Mouse (Mus musculus) limb, embryonic 14.5 days (tissue): ENCODE data around the gene Vmn2r104. TPM values are rescaled to one million over a fixed set of nuclear protein-coding genes. Genes with fewer than 3 reads are reported as not detected.

Experiments
- ATAC-seq: fragments of 200-750 bp; cut with Nextera tagmentation; 2 replicates; pipeline ENCODE4 v1.8.0; 2017; ENCODE audit warnings: low read depth, moderate number of reproducible peaks, moderate TSS enrichment; ENCODE audit not compliant: low FRiP score
- DNase-seq: peaks from one replicate; pipeline ENCODE4 v3.0.0-alpha.2; 2015; ENCODE audit warnings: low spot score
- H3K27ac ChIP-seq: fragments of 300-500 bp; sonication (generic); replicated peaks from 2 replicates; pipeline ENCODE4 v1.5.1; 2014; ENCODE audit warnings: low read depth, mild to moderate bottlenecking, low read length, moderate library complexity, mixed read lengths
- H3K27me3 ChIP-seq: fragments of 300-500 bp; sonication (generic); 2 replicates; pipeline ENCODE4 v1.6.1; 2014; ENCODE audit warnings: low read length, mixed read lengths; ENCODE audit not compliant: control insufficient read depth, insufficient read depth
- H3K36me3 ChIP-seq: fragments of 300-500 bp; sonication (generic); 2 replicates; pipeline ENCODE4 v1.6.1; 2014; ENCODE audit warnings: mild to moderate bottlenecking, low read length, moderate library complexity, mixed read lengths; ENCODE audit not compliant: control insufficient read depth, insufficient read depth
- H3K4me1 ChIP-seq: fragments of 300-500 bp; sonication (generic); 2 replicates; pipeline ENCODE4 v1.6.1; 2014; ENCODE audit warnings: antibody characterized with exemption, low read length, mixed read lengths; ENCODE audit not compliant: control insufficient read depth, insufficient read depth
- H3K4me2 ChIP-seq: fragments of 300-500 bp; sonication (generic); replicated peaks from 2 replicates; pipeline ENCODE4 v1.6.1; 2014; ENCODE audit warnings: low read depth, mild to moderate bottlenecking, low read length, moderate library complexity; ENCODE audit not compliant: severe bottlenecking
- H3K4me3 ChIP-seq: fragments of 300-500 bp; sonication (generic); replicated peaks from 2 replicates; pipeline ENCODE4 v1.5.1; 2014; ENCODE audit warnings: low read length
- H3K9ac ChIP-seq: fragments of 300-500 bp; sonication (generic); 2 replicates; pipeline ENCODE4 v1.6.1; 2014; ENCODE audit warnings: mild to moderate bottlenecking, low read depth, low read length, moderate library complexity; ENCODE audit not compliant: severe bottlenecking
- H3K9me3 ChIP-seq: fragments of 300-500 bp; sonication (generic); 2 replicates; pipeline ENCODE4 v1.6.1; 2016; ENCODE audit warnings: low read length; ENCODE audit not compliant: control insufficient read depth
- POLR2A ChIP-seq: fragments of 200-500 bp; IDR thresholded peaks from 2 replicates; pipeline ENCODE4 v1.8.0; 2012; ENCODE audit warnings: inconsistent platforms, mild to moderate bottlenecking, moderate library complexity, borderline replicate concordance; ENCODE audit not compliant: insufficient read depth, insufficient read length; ENCODE audit errors: extremely low read depth
- WGBS: fragments of 180-500 bp; shearing (Covaris S2); extraction: QIAGEN DNeasy Blood & Tissue Kit; methylation state at CpG from one replicate; pipeline ENCODE4 v1.1.7; 2014; 5-methylcytosine and 5-hydroxymethylcytosine counted together
- polyA plus RNA-seq, 2 experiments: library from polyadenylated mRNA; depleted of rRNA in 1 of 2; stranded (reverse) in 1 of 2; unstranded in 1 of 2; fragments of >200 nt; fragmentation: Nextera tagmentation in 1 of 2; extraction: Ambion mirVana in 1 of 2; gene quantifications; 2 replicates each; pipeline versions ENCODE4 v1.2.1 to v1.2.3; 2012 to 2014

The Vmn2r104 gene
- polyA plus RNA-seq (2012; rRNA removed) (not detected in 2 replicates), polyA plus RNA-seq (2014; fragmentation: Nextera tagmentation; extraction: Ambion mirVana) (not detected in 2 replicates)

- DNase-seq (no peak), ATAC-seq (no peak)
- Histone ChIP-seq H3K4me2 (no peak within 1 kb of the TSS), H3K4me1 (no peaks in the 10 kb centered on the region), H3K9ac (no peak within 1 kb of the TSS), H3K4me3 (no peak within 1 kb of the TSS), H3K27me3 (no peaks in the 10 kb centered on the region), H3K27ac (no peak within 1 kb of the TSS), H3K36me3 (no peaks in the 10 kb centered on the region), H3K9me3 (peaks cover 9% of the 10 kb centered on the region)
- no peak for TF ChIP-seq POLR2A
- 93% methylated on average over 1 of the region's 1 CpGs for WGBS
Observed at GRCm38 (mm10) chr17:20048236-20048635, at the start of gene Vmn2r104. Gene Vmn2r104, minus strand, starts transcription at chr17:20048336.

GRCm38 (mm10) chr17:20074090-20074489, 26.0 kb upstream of the Vmn2r104 start:
- DNase-seq, result no peak

GRCm38 (mm10) chr17:20071656-20072396, 23.7 kb upstream of the Vmn2r104 start:
- TF ChIP-seq POLR2A, result no peak
- WGBS, result 91% methylated on average over 4 of the region's 4 CpGs
- Histone ChIP-seq H3K27me3 (no peaks in the 10 kb centered on the region), H3K27ac (no peak overlapping the region), H3K9me3 (0 out of 2 replicates have a peak, but pooled peaks cover 3% of the 10 kb centered on the region), H3K4me3 (no peak overlapping the region), H3K36me3 (no peaks in the 10 kb centered on the region), H3K9ac (no peak overlapping the region), H3K4me2 (no peak overlapping the region), H3K4me1 (no peaks in the 10 kb centered on the region)
- no peak for ATAC-seq
- DNase-seq, result no peak

More at GRCm38 (mm10) chr17:20074090-20074489, 26.0 kb upstream of the Vmn2r104 start:
- 80% methylated on average over 6 of the region's 6 CpGs for WGBS
- ATAC-seq, result no peak
- no peak overlapping the region for H3K4me3 ChIP-seq
- H3K9me3 ChIP-seq, result 0 out of 2 replicates have a peak, but pooled peaks cover 3% of the 10 kb centered on the region
- H3K9ac ChIP-seq, result no peak overlapping the region
- no peaks in the 10 kb centered on the region for H3K36me3 ChIP-seq
- H3K4me2 ChIP-seq, result no peak overlapping the region
- H3K27ac ChIP-seq, result no peak overlapping the region
- no peak for TF ChIP-seq POLR2A
- H3K27me3 ChIP-seq, result no peaks in the 10 kb centered on the region
- H3K4me1 ChIP-seq, result no peaks in the 10 kb centered on the region

Other genes with a start within 250 kb of the Vmn2r104 start
- not detected in 2 replicates for gene Fpr-rs7, start 65.9 kb upstream of the Vmn2r104 start, polyA plus RNA-seq (2012; rRNA removed)
- gene Fpr-rs7, start 65.9 kb upstream of the Vmn2r104 start, polyA plus RNA-seq (2014; fragmentation: Nextera tagmentation; extraction: Ambion mirVana), result not detected in 2 replicates
- gene Fpr-rs6, start 134.8 kb upstream of the Vmn2r104 start, polyA plus RNA-seq (2012; rRNA removed), result not detected in 2 replicates
- not detected in 2 replicates for gene Fpr-rs6, start 134.8 kb upstream of the Vmn2r104 start, polyA plus RNA-seq (2014; fragmentation: Nextera tagmentation; extraction: Ambion mirVana)
- gene Vmn2r105, start 186.7 kb upstream of the Vmn2r104 start, polyA plus RNA-seq (2012; rRNA removed), result not detected in 2 replicates
- gene Vmn2r105, start 186.7 kb upstream of the Vmn2r104 start, polyA plus RNA-seq (2014; fragmentation: Nextera tagmentation; extraction: Ambion mirVana), result not detected in 2 replicates
- gene Vmn2r106, start 237.2 kb upstream of the Vmn2r104 start, polyA plus RNA-seq (2012; rRNA removed), result not detected in 2 replicates
- not detected in 2 replicates for gene Vmn2r106, start 237.2 kb upstream of the Vmn2r104 start, polyA plus RNA-seq (2014; fragmentation: Nextera tagmentation; extraction: Ambion mirVana)